In the genomic region with DNA sequence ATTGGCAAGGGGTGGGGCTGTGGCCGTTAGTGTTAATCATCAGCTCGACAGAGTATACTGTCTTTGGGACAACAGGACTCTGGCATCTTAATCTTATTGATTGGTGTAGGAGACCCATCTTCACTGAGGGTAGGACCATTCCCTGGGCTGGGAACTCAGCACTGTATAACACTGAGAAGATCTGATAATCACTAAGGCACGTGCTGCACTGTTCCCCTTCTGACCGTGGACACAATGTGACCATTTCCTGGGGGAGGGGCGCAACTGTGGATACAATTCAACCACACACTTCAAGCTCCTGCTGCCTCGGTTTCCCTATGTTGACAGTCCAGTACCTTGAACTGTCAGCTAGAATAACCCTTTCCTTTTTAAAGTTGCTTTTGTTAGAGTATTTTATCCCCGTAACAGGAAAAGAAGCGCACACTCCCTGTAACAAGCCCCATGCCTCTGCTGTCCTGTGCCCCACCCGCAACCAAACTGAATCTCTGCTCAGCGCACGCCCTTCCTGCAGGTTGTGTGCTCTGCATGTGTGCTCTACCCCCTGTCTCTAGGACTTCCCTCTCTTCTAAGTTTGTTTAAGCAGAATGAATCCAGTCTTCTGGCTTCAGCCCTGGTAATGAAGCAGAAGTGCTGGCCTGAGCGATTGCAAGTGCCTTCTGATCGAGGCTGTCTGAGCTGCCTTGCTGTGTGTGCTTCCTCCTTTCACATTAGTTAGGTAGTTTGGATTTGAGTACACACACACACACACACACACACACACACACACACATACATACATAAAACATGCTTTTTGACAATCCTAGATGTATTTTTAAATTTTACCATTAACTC, we compare ENCODE assay signal across 18 mouse cellular contexts. TPM values are rescaled to one million over a fixed set of nuclear protein-coding genes. Genes with fewer than 3 reads are reported as not detected.
A peak's percentile ranks its signal among the peaks of the same experiment; 100 is the strongest.
DNase-seq lines count a peak whose midpoint lies in the region; ATAC-seq and TF ChIP-seq lines count a peak whose summit lies in the region.
"Had no signal": no experiment of that assay in that cellular context is flagged by ENCODE, and none has a peak within 500 bp of the region (broad histone marks: within the 10 kb centered on the region; RNA-seq: fewer than 3 reads in every experiment).

No protein-coding gene starts in this region.

- no peaks in the 10 kb centered on the region for H3K9me3 ChIP-seq in kidney, postnatal 0 days (replicated peaks; ENCODE audit: low read length)
- no peaks in the 10 kb centered on the region for H3K9me3 ChIP-seq in liver, embryonic 12.5 days (replicated peaks)
- H3K9me3 ChIP-seq in kidney, embryonic 16.5 days (ENCODE audit: low read length) = no peaks in the 10 kb centered on the region; the same call in 1 of the 2 replicates
- H3K9me3 ChIP-seq: embryonic facial prominence, embryonic 12.5 days; hindbrain, embryonic 12.5 days; limb, embryonic 15.5 days; neural tube, embryonic 13.5 days had no signal

- H3K9ac ChIP-seq in kidney, postnatal 0 days (ENCODE audit: low read depth, low read length) = no peak overlapping the region
- H3K9ac ChIP-seq in liver, embryonic 12.5 days = no peak overlapping the region
- H3K9ac ChIP-seq in kidney, embryonic 16.5 days (replicated peaks; ENCODE audit: low read length) = no peak overlapping the region
- H3K9ac ChIP-seq: embryonic facial prominence, embryonic 12.5 days; hindbrain, embryonic 12.5 days; limb, embryonic 15.5 days; neural tube, embryonic 13.5 days had no signal

- TF ChIP-seq CTCF in kidney, postnatal 0 days (IDR thresholded peaks at IDR 0.05; ENCODE audit: low read depth) = no peak
- TF ChIP-seq CTCF in bone marrow macrophage, adult 2 months (IDR thresholded peaks at IDR 0.05; ENCODE audit: low read depth, low read length) = no peak
- no peak for TF ChIP-seq CTCF in small intestine, adult 2 months (IDR thresholded peaks at IDR 0.05; ENCODE audit: extremely low read depth, insufficient read length, insufficient replicate concordance, low read depth, low read length)

- no peak overlapping the region for H3K4me3 ChIP-seq in kidney, postnatal 0 days (replicated peaks; ENCODE audit: low read depth, low read length)
- peak overlapping the region; percentile 48 for H3K4me3 ChIP-seq in bone marrow macrophage, adult 2 months (ENCODE audit: insufficient read depth, low read length)
- H3K4me3 ChIP-seq in liver, embryonic 12.5 days = no peak overlapping the region
- H3K4me3 ChIP-seq in small intestine, adult 2 months (ENCODE audit: low read depth, low read length) = peak overlapping the region; percentile 46
- H3K4me3 ChIP-seq in kidney, embryonic 16.5 days (ENCODE audit: low read length) = no peak overlapping the region
- H3K4me3 ChIP-seq: embryonic facial prominence, embryonic 12.5 days; forebrain, embryonic 10.5 days; hindbrain, embryonic 12.5 days; limb, embryonic 15.5 days; neural tube, embryonic 13.5 days had no signal

- H3K27ac ChIP-seq in kidney, postnatal 0 days = no peak overlapping the region
- peak overlapping the region; percentile 85 for H3K27ac ChIP-seq in bone marrow macrophage, adult 2 months (ENCODE audit: insufficient read depth, low read depth, low read length)
- no peak overlapping the region for H3K27ac ChIP-seq in liver, embryonic 12.5 days
- peak overlapping the region; percentile 94 for H3K27ac ChIP-seq in small intestine, adult 2 months (ENCODE audit: insufficient read depth, low read depth, low read length)
- H3K27ac ChIP-seq in kidney, embryonic 16.5 days (ENCODE audit: low read length) = no peak overlapping the region
- H3K27ac ChIP-seq: embryonic facial prominence, embryonic 12.5 days; forebrain, embryonic 10.5 days; hindbrain, embryonic 12.5 days; limb, embryonic 15.5 days; neural tube, embryonic 13.5 days had no signal

- H3K27me3 ChIP-seq in kidney, postnatal 0 days (ENCODE audit: insufficient read depth, low read length) = no peaks in the 10 kb centered on the region
- H3K27me3 ChIP-seq in liver, embryonic 12.5 days (replicated peaks) = peaks cover 10% of the 10 kb centered on the region
- no peaks in the 10 kb centered on the region for H3K27me3 ChIP-seq in small intestine, adult 2 months (ENCODE audit: control insufficient read depth, insufficient read depth, low read length)
- H3K27me3 ChIP-seq in kidney, embryonic 16.5 days (ENCODE audit: insufficient read depth, low read length) = no peaks in the 10 kb centered on the region
- H3K27me3 ChIP-seq: embryonic facial prominence, embryonic 12.5 days; hindbrain, embryonic 12.5 days; limb, embryonic 15.5 days; neural tube, embryonic 13.5 days had no signal

- peak overlapping the region; percentile 27 for H3K4me2 ChIP-seq in kidney, postnatal 0 days (ENCODE audit: low read length)
- peak overlapping the region; percentile 9; the same call in 1 of the 2 replicates for H3K4me2 ChIP-seq in liver, embryonic 12.5 days
- H3K4me2 ChIP-seq in kidney, embryonic 16.5 days (replicated peaks; ENCODE audit: low read depth, low read length) = no peak overlapping the region
- H3K4me2 ChIP-seq: embryonic facial prominence, embryonic 12.5 days; hindbrain, embryonic 12.5 days; limb, embryonic 15.5 days; neural tube, embryonic 13.5 days had no signal

- peaks cover 23% of the 10 kb centered on the region for H3K4me1 ChIP-seq in kidney, postnatal 0 days (replicated peaks; ENCODE audit: insufficient read depth, low read length)
- H3K4me1 ChIP-seq in bone marrow macrophage, adult 2 months (ENCODE audit: control insufficient read depth, insufficient read depth, low read length) = peaks cover 29% of the 10 kb centered on the region
- H3K4me1 ChIP-seq in liver, embryonic 12.5 days = peaks cover 19% of the 10 kb centered on the region
- peaks cover 28% of the 10 kb centered on the region for H3K4me1 ChIP-seq in small intestine, adult 2 months (ENCODE audit: control insufficient read depth, insufficient read depth, insufficient read length, low read length)
- peaks cover 51% of the 10 kb centered on the region for H3K4me1 ChIP-seq in kidney, embryonic 16.5 days (ENCODE audit: insufficient read depth, low read length)

- no peak for TF ChIP-seq POLR2A in bone marrow macrophage, adult 2 months (IDR thresholded peaks at IDR 0.05; ENCODE audit: borderline replicate concordance, low read depth, low read length)
- TF ChIP-seq POLR2A in small intestine, adult 2 months (IDR thresholded peaks at IDR 0.05; ENCODE audit: low read depth, low read length) = no peak

- 54% methylated on average over 13 of the region's 13 CpGs for WGBS in kidney, postnatal 0 days
- WGBS in liver, embryonic 12.5 days (ENCODE audit: insufficient replicate concordance) = 29% methylated on average over 13 of the region's 13 CpGs
- WGBS in small intestine, adult 2 months = 18% methylated on average over 13 of the region's 13 CpGs
- 58% methylated on average over 13 of the region's 13 CpGs for WGBS in kidney, embryonic 16.5 days

- ATAC-seq in kidney, postnatal 0 days (replicated peaks; ENCODE audit: low FRiP score, low read depth) = no peak
- no peak for ATAC-seq in liver, embryonic 12.5 days
- no peak for ATAC-seq in kidney, embryonic 16.5 days (ENCODE audit: low FRiP score, low TSS enrichment)
- ATAC-seq: midbrain, embryonic 16.5 days had no signal

- 0 out of 2 replicates have a peak, but pooled peaks cover 2% of the 10 kb centered on the region for H3K36me3 ChIP-seq in kidney, postnatal 0 days (ENCODE audit: insufficient read depth, low read length)
- H3K36me3 ChIP-seq in liver, embryonic 12.5 days = no peaks in the 10 kb centered on the region; the same call in 1 of the 2 replicates
- H3K36me3 ChIP-seq in small intestine, adult 2 months (ENCODE audit: control insufficient read depth, insufficient read depth, low read length) = peaks cover 5% of the 10 kb centered on the region; the same call in 1 of the 2 replicates
- no peaks in the 10 kb centered on the region for H3K36me3 ChIP-seq in kidney, embryonic 16.5 days (ENCODE audit: insufficient read depth, low read length)
- H3K36me3 ChIP-seq: embryonic facial prominence, embryonic 12.5 days; hindbrain, embryonic 12.5 days; limb, embryonic 15.5 days; neural tube, embryonic 13.5 days had no signal

- DNase-seq in kidney, postnatal 0 days (ENCODE audit: low spot score) = no peak
- no peak for DNase-seq in kidney, adult 8-10 months
- DNase-seq in T-cell, adult 2 months (ENCODE audit: low spot score) = no peak
- no peak for DNase-seq in embryo, embryonic 10 days (ENCODE audit: low spot score)
- DNase-seq: cerebellum, adult 9-10 months; kidney, postnatal 14 days; retina, postnatal 1 day; thymus, postnatal 25 days had no signal

RNA-seq across cellular contexts. Expression of a gene that starts 55.1 kb away (rescaled TPM):
- polyA plus RNA-seq in kidney, postnatal 0 days (2015; fragmentation: Nextera tagmentation; extraction: Ambion mirVana) = 19.2 and 20.7 TPM in 2 replicates
- polyA plus RNA-seq in bone marrow macrophage, adult 2 months (2012; ENCODE audit: insufficient read depth, insufficient read length, missing spikeins) = 10.2 and 13.5 TPM in 2 replicates
- 3.9 and 4.2 TPM in 2 replicates for polyA plus RNA-seq in liver, embryonic 12.5 days (2016; fragmentation: Nextera tagmentation; extraction: Ambion mirVana)
- polyA plus RNA-seq in small intestine, adult 2 months (2012; rRNA removed) = 19.4 and 53.4 TPM in 2 replicates
- 25.4 and 28.6 TPM in 2 replicates for polyA plus RNA-seq in kidney, embryonic 16.5 days (2015; fragmentation: Nextera tagmentation; extraction: Ambion mirVana)

Comparison
In these comparisons a context has a peak if more than half of its experiments do, and no peak if none do; other contexts are left out.
1. H3K27ac ChIP-seq: peak in bone marrow macrophage, adult 2 months (single experiment) and small intestine, adult 2 months (single experiment); none in kidney, postnatal 0 days (single experiment), liver, embryonic 12.5 days (single experiment) and kidney, embryonic 16.5 days (single experiment).
2. H3K4me3 ChIP-seq: peak in bone marrow macrophage, adult 2 months (single experiment) and small intestine, adult 2 months (single experiment); none in kidney, postnatal 0 days (single experiment), liver, embryonic 12.5 days (single experiment) and kidney, embryonic 16.5 days (single experiment).